Mouse (Mus musculus) cerebellum, postnatal 10 days (tissue): ENCODE results near the gene Six3.
A peak's percentile ranks its signal among the peaks of the same experiment; 100 is the strongest.

Source experiments
- DNase-seq, 2 experiments: peaks; one replicate each; pipeline ENCODE4 v3.0.0; 2021; ENCODE audit warnings: mixed read lengths in 2 of 2

Six3 gene

DNA sequence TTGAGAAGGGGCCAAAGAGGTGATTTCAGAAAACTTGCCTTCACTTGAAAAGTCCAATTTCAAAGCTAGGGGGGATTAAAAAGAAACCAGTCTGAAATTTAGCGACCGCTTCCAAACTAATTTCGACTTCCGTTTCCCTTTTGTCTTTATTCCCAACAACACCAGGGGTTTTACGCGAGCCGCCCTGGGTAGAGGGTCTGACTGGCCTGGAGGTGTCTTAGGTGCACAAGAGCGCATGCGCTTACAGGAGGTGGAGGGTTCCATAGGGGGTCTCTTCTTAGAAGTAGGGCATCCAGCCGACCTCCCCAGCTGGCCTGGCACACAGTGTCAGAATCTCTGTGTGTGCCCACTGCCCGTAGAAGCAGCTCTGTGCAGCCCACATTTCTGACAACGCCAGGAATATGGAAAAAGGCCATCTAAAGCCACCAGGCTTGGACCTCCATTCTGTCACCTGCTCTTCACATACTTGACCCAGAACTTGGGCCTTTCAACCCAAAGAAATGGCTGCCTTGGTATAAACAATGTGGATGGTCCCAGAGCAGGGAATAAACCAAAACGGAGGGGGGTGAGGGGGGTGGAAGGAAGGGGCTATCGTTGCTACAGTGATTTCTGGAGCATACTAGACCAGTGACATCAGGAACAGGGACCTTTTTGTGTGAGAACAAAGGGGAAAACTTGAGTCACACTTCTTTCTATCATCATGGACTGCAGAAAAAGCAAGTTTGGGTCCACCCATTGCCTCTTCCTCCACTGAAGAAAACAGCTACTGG, 12.9 kb downstream of the Six3 start:
- no peak for DNase-seq

DNA sequence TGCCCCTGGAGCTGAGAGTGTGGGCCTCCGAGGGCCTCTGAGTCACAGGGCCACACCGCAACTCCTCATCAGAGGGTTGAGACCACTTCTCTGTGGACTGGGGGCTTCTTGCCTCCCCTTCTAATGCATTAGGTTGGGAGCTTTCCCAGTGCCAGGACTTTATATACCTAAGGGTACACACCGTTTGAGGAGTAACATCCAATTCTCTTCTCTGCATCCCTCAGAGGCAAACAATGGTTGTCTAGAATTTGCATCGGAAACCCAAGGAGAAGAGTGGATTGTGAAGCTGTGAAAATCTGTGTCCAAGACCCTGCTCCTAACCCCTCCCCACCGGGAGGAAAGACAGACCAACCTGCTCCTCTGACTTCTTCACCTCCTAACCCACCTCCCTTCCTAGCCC, 14.3 kb downstream of the Six3 start:
- no peak for DNase-seq

- DNase-seq: peak; percentile 42 to 65
Measured at GRCm38 (mm10) chr17:85628811-85629210, 15.4 kb downstream of the Six3 start.

GRCm38 (mm10) chr17:85629396-85629795, 16.0 kb downstream of the Six3 start:
- no peak for DNase-seq

GRCm38 (mm10) chr17:85630296-85631050, 17.1 kb downstream of the Six3 start:
- no peak for DNase-seq

GRCm38 (mm10) chr17:85631106-85631505, 17.7 kb downstream of the Six3 start:
- peak; percentile 71 to 74 for DNase-seq

DNA sequence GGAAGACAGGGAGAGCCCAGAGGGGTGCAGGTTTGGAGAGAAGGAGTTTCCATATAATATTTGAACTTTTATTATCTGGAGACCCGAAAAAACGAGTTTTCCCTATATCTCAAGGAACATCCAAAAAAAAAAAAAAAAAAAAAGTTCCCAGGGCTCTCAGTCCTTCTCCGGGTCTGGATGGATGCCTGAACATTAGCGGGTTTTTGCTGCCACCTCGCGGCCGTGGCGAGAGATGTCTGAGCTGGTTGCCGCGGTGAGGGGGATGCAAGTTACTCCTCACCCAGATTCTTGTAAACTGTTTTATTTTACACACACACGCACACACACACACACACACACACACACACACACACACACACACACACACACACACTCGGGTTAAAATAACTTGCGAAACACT, 20.2 kb downstream of the Six3 start:
- DNase-seq: peak; percentile 92 to 93

- DNase-seq: no peak
Measured at GRCm38 (mm10) chr17:85637876-85638275, 24.5 kb downstream of the Six3 start.

DNA sequence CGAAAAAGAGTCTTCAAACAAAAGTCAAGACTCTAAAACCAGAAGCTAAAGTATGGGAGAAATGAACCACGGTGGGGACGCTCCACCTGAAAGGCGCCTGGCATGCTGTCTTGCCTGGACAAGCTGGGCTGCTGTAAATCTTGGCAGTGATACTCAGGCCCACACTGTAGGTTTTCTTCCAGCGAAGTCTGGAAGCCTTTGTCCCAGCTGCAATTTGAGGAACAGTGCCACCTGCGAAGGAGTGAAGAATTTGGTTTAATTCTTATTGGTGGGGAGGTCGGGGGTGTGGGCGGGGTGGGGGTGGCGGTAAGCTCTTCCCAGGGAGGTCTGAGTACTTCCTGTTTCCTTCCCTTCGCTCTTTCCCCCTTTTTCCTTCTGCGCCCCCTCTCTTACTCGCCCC, 31.9 kb downstream of the Six3 start:
- DNase-seq: peak in 1 of 2 experiments; percentile 26

- DNase-seq: peak; percentile 67 to 77
Measured at GRCm38 (mm10) chr17:85645718-85646665, 32.6 kb downstream of the Six3 start.

GRCm38 (mm10) chr17:85660016-85660415, 46.6 kb downstream of the Six3 start:
- peak; percentile 53 to 74 for DNase-seq

GRCm38 (mm10) chr17:85661521-85661920, 48.1 kb downstream of the Six3 start:
- peak; percentile 71 to 80 for DNase-seq

DNA sequence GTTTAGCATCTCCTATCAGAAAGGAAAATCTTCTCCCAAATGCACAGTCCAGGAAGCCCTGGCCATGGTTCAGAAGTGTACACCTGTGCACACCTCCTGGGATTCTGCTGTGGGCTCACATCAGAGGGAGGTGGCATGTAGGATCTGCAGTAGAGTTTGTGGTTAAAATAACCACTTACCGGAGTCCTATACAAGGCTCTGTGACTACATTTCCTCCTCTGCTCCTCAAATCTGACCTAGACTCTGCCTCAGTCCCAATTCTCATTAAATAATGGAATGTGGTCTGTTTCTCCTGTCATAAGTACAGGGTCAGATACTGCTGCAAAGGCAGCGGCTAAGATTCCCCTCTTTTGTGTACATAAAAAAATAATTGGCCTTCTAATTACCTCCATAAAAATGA, 50.8 kb downstream of the Six3 start:
- DNase-seq: no peak

DNA sequence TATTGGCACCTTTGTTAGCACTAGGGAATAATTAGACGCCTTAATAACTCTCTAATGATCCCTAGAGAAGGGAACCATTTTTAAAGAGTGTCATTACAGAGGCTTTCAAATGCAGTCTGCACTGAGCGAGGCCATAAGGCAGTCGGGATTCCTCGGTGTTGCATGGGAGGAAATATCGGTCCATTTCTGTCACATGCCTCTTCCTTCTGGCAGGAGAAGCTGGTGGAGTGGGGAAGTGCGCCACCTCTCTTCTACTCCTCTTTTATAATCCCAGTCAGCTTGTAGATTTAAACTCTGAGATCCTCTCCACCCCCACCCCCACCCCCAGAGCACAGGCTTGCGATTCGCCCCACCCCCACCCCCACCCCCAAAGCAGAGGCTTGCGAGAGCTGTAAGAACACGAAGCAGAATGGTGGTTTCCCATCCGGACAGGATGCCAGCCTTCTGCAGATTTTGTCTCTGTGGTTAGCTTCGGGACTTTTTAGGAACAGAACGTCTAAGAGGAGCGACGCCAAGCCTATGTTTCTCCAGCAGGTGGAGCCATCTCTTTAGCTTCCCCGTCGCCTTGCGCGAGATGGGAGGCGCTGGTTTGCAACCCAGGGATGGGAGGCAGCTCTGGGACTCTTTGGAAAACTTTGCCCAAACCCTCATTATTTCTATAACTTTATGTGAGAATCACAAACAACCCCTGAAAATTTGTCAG, 51.4 kb downstream of the Six3 start:
- DNase-seq: peak; percentile 89 to 91
